ENCODE assay signal across 8 mouse cellular contexts in the genomic region with DNA sequence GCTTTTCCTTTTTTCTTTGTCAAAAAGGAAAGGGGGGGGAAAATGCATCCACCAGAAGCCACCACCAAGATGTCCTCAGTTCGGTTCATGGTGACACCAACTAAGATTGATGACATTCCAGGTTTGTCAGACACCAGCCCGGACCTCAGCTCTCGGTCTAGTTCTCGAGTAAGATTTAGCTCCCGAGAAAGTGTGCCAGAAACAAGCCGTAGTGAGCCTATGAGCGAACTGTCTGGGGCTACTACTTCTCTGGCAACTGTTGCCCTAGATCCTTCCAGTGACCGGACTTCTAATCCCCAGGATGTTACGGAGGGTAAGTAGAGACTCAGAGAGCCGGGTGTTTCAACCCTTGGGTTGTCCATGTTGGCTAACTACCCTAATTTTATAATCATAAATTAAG. TPM values are rescaled to one million over a fixed set of nuclear protein-coding genes. Genes with fewer than 3 reads are reported as not detected.
A peak's percentile ranks its signal among the peaks of the same experiment; 100 is the strongest.
DNase-seq lines count a peak whose midpoint lies in the region; ATAC-seq and TF ChIP-seq lines count a peak whose summit lies in the region.

No protein-coding gene starts in this region.

- 8% methylated on average over 10 of the region's 10 CpGs for WGBS in lung, adult 2 months
- WGBS in kidney, embryonic 15.5 days = 20% methylated on average over 10 of the region's 10 CpGs
- 48% methylated on average over 10 of the region's 10 CpGs for WGBS in midbrain, embryonic 16.5 days

- H3K9me3 ChIP-seq in kidney, embryonic 15.5 days (replicated peaks) = no peaks in the 10 kb centered on the region
- no peaks in the 10 kb centered on the region for H3K9me3 ChIP-seq in midbrain, embryonic 16.5 days (replicated peaks; ENCODE audit: control insufficient read depth, low read length, poor library complexity, severe bottlenecking)

- H3K4me1 ChIP-seq in lung, adult 2 months (ENCODE audit: control insufficient read depth, insufficient read depth, low read length) = peaks cover 6% of the 10 kb centered on the region; the same call in 1 of the 2 replicates
- peaks cover 7% of the 10 kb centered on the region for H3K4me1 ChIP-seq in brown adipose tissue, adult 24 weeks (ENCODE audit: control insufficient read depth, insufficient read depth, insufficient read length, low read length)
- peaks cover 31% of the 10 kb centered on the region for H3K4me1 ChIP-seq in kidney, embryonic 15.5 days
- H3K4me1 ChIP-seq in midbrain, embryonic 16.5 days (ENCODE audit: control insufficient read depth, insufficient read depth, low read length) = peaks cover 48% of the 10 kb centered on the region

- peak overlapping the region; percentile 71 for H3K27ac ChIP-seq in brown adipose tissue, adult 24 weeks (replicated peaks; ENCODE audit: low read depth, low read length)
- peak overlapping the region; percentile 91; the same call in 1 of the 2 replicates for H3K27ac ChIP-seq in kidney, embryonic 15.5 days
- H3K27ac ChIP-seq in midbrain, embryonic 16.5 days (ENCODE audit: low read length) = no peak overlapping the region

- TF ChIP-seq POLR2A in lung, adult 2 months (IDR thresholded peaks at IDR 0.05; ENCODE audit: borderline replicate concordance, extremely low read depth, low read depth, low read length) = no peak

- peak overlapping the region; percentile 46 for H3K4me3 ChIP-seq in lung, adult 2 months (replicated peaks; ENCODE audit: extremely low read depth, low read depth, low read length)
- peak overlapping the region; percentile 84 for H3K4me3 ChIP-seq in brown adipose tissue, adult 24 weeks (ENCODE audit: insufficient read depth, low read depth, low read length)
- peak overlapping the region; percentile 89 for H3K4me3 ChIP-seq in kidney, embryonic 15.5 days (replicated peaks)
- H3K4me3 ChIP-seq in midbrain, embryonic 16.5 days (ENCODE audit: low read depth, low read length) = peak overlapping the region; percentile 91

- no peak for TF ChIP-seq CTCF in lung, adult 2 months (IDR thresholded peaks at IDR 0.05; ENCODE audit: insufficient read depth, low read length)

- H3K4me2 ChIP-seq in kidney, embryonic 15.5 days = peak overlapping the region; percentile 78
- H3K4me2 ChIP-seq in midbrain, embryonic 16.5 days (ENCODE audit: low read length) = peak overlapping the region; percentile 92

- H3K9ac ChIP-seq in kidney, embryonic 15.5 days = peak overlapping the region; percentile 65; the same call in 1 of the 2 replicates
- H3K9ac ChIP-seq in midbrain, embryonic 16.5 days (ENCODE audit: low read depth, low read length) = peak overlapping the region; percentile 72

- no peaks in the 10 kb centered on the region for H3K27me3 ChIP-seq in kidney, embryonic 15.5 days
- no peaks in the 10 kb centered on the region for H3K27me3 ChIP-seq in midbrain, embryonic 16.5 days (ENCODE audit: control insufficient read depth, insufficient read depth, low read depth, low read length)

- H3K36me3 ChIP-seq in kidney, embryonic 15.5 days = no peaks in the 10 kb centered on the region
- no peaks in the 10 kb centered on the region for H3K36me3 ChIP-seq in midbrain, embryonic 16.5 days (ENCODE audit: control insufficient read depth, insufficient read depth, low read length)

- no peak for ATAC-seq in kidney, embryonic 15.5 days (replicated peaks; ENCODE audit: low FRiP score)
- no peak for ATAC-seq in midbrain, embryonic 16.5 days

- DNase-seq in lung, adult 2 months = peak; percentile 33
- no peak for DNase-seq in lung, postnatal 10 days
- DNase-seq in heart, adult 18-20 months = peak; percentile 51 to 69
- DNase-seq in right cerebral cortex, postnatal 36 days (ENCODE audit: low spot score in 2 of 2) = no peak
- no peak for DNase-seq in layer of hippocampus, adult 8-10 months (ENCODE audit: low spot score in 2 of 2)

RNA-seq across cellular contexts. Expression of a gene that starts 0.7 kb away (rescaled TPM):
- not detected in 2 replicates for polyA plus RNA-seq in lung, adult 2 months (2012; rRNA removed)
- not detected in 2 replicates for polyA plus RNA-seq in brown adipose tissue, adult 24 weeks (2012; ENCODE audit: insufficient read depth, insufficient read length, missing spikeins)
- total RNA-seq in heart, adult 18-20 months (2021) = 1 to 10 TPM; 1.1 to 1.4 TPM
- polyA plus RNA-seq in kidney, embryonic 15.5 days (2015; fragmentation: Nextera tagmentation; extraction: Ambion mirVana) = not detected in 2 replicates
- polyA plus RNA-seq in midbrain, embryonic 16.5 days (2015; fragmentation: Nextera tagmentation; extraction: Ambion mirVana) = 0.08 TPM in 1 of 2 replicates, not detected in the other
- 1 to 10 TPM in 3 of 4 experiments, under 1 TPM in 1; 0.96 to 3.1 (median 2.8) TPM for total RNA-seq in layer of hippocampus, adult 8-10 months (2022)

RNA-seq across cellular contexts. Expression of a gene that starts 1.2 kb away (rescaled TPM):
- polyA plus RNA-seq in lung, adult 2 months (2012; rRNA removed) = 34.7 and 49.1 TPM in 2 replicates
- polyA plus RNA-seq in brown adipose tissue, adult 24 weeks (2012; ENCODE audit: insufficient read depth, insufficient read length, missing spikeins) = 10.4 and 10.8 TPM in 2 replicates
- total RNA-seq in heart, adult 18-20 months (2021) = 10 to 100 TPM; 26.5 to 31.5 TPM
- polyA plus RNA-seq in kidney, embryonic 15.5 days (2015; fragmentation: Nextera tagmentation; extraction: Ambion mirVana) = 9.5 and 10.7 TPM in 2 replicates
- 19.2 and 20.8 TPM in 2 replicates for polyA plus RNA-seq in midbrain, embryonic 16.5 days (2015; fragmentation: Nextera tagmentation; extraction: Ambion mirVana)
- 100 to 1,000 TPM in 3 of 4 experiments, 10 to 100 TPM in 1; 92.5 to 117 (median 109) TPM for total RNA-seq in layer of hippocampus, adult 8-10 months (2022)

RNA-seq across cellular contexts. Expression of a gene that starts 5.1 kb away (rescaled TPM):
- 40.3 and 50.4 TPM in 2 replicates for polyA plus RNA-seq in lung, adult 2 months (2012; rRNA removed)
- polyA plus RNA-seq in brown adipose tissue, adult 24 weeks (2012; ENCODE audit: insufficient read depth, insufficient read length, missing spikeins) = 166 and 235 TPM in 2 replicates
- 10 to 100 TPM; 50.8 to 66.0 TPM for total RNA-seq in heart, adult 18-20 months (2021)
- 242 and 259 TPM in 2 replicates for polyA plus RNA-seq in kidney, embryonic 15.5 days (2015; fragmentation: Nextera tagmentation; extraction: Ambion mirVana)
- polyA plus RNA-seq in midbrain, embryonic 16.5 days (2015; fragmentation: Nextera tagmentation; extraction: Ambion mirVana) = 153 and 155 TPM in 2 replicates
- 10 to 100 TPM; 44.3 to 56.8 (median 50.6) TPM for total RNA-seq in layer of hippocampus, adult 8-10 months (2022)

RNA-seq across cellular contexts. Expression of a gene that starts 7.7 kb away (rescaled TPM):
- not detected in 2 replicates for polyA plus RNA-seq in lung, adult 2 months (2012; rRNA removed)
- not detected in 2 replicates for polyA plus RNA-seq in brown adipose tissue, adult 24 weeks (2012; ENCODE audit: insufficient read depth, insufficient read length, missing spikeins)
- not detected for total RNA-seq in heart, adult 18-20 months (2021)
- 0.08 TPM in 1 of 2 replicates, not detected in the other for polyA plus RNA-seq in kidney, embryonic 15.5 days (2015; fragmentation: Nextera tagmentation; extraction: Ambion mirVana)
- not detected in 2 replicates for polyA plus RNA-seq in midbrain, embryonic 16.5 days (2015; fragmentation: Nextera tagmentation; extraction: Ambion mirVana)
- not detected for total RNA-seq in layer of hippocampus, adult 8-10 months (2022)

RNA-seq across cellular contexts. Expression of a gene that starts 27.5 kb away (rescaled TPM):
- 48.6 and 50.9 TPM in 2 replicates for polyA plus RNA-seq in lung, adult 2 months (2012; rRNA removed)
- 1.3 and 2.0 TPM in 2 replicates for polyA plus RNA-seq in brown adipose tissue, adult 24 weeks (2012; ENCODE audit: insufficient read depth, insufficient read length, missing spikeins)
- 1 to 10 TPM; 2.0 to 3.0 TPM for total RNA-seq in heart, adult 18-20 months (2021)
- 23.1 and 25.7 TPM in 2 replicates for polyA plus RNA-seq in kidney, embryonic 15.5 days (2015; fragmentation: Nextera tagmentation; extraction: Ambion mirVana)
- 22.6 and 24.5 TPM in 2 replicates for polyA plus RNA-seq in midbrain, embryonic 16.5 days (2015; fragmentation: Nextera tagmentation; extraction: Ambion mirVana)
- total RNA-seq in layer of hippocampus, adult 8-10 months (2022) = 10 to 100 TPM; 82.2 to 88.5 (median 84.5) TPM

Comparison
In these comparisons a context has a peak if more than half of its experiments do, and no peak if none do; other contexts are left out.
1. DNase-seq: peak in lung, adult 2 months (single experiment) and heart, adult 18-20 months (2 of 2); none in lung, postnatal 10 days (single experiment), right cerebral cortex, postnatal 36 days (0 of 2) and layer of hippocampus, adult 8-10 months (0 of 2).
2. Peak in every context shown above with its lines, with median percentiles within 50 percentile points of each other: H3K4me3 ChIP-seq.